Mouse (Mus musculus) lung, embryonic 16.5 days (tissue): ENCODE results near the gene 2010300C02Rik. TPM values are rescaled to one million over a fixed set of nuclear protein-coding genes. Genes with fewer than 3 reads are reported as not detected.
"Not testable (repeated sequence)": the region's sequence is repeated elsewhere in the genome, so short reads cannot be mapped to it uniquely, and the experiment has no call there.

Source experiments
- ATAC-seq: fragments of 200-750 bp; cut with Nextera tagmentation; 2 replicates; pipeline ENCODE4 v1.8.0; 2017; ENCODE audit warnings: low read depth, mild to moderate bottlenecking, moderate library complexity
- H3K27ac ChIP-seq: fragments of 300-500 bp; sonication (generic); 2 replicates; pipeline ENCODE4 v1.5.1; 2014; ENCODE audit warnings: mild to moderate bottlenecking, control low read depth, low read length
- H3K27me3 ChIP-seq: fragments of 300-500 bp; sonication (generic); 2 replicates; pipeline ENCODE4 v1.6.1; 2014; ENCODE audit warnings: low read depth, low read length, mixed read lengths; ENCODE audit not compliant: control insufficient read depth, insufficient read depth
- H3K36me3 ChIP-seq: fragments of 300-500 bp; sonication (generic); 2 replicates; pipeline ENCODE4 v1.6.1; 2014; ENCODE audit warnings: low read length; ENCODE audit not compliant: control insufficient read depth, insufficient read depth
- H3K4me1 ChIP-seq: fragments of 300-500 bp; sonication (generic); replicated peaks from 2 replicates; pipeline ENCODE4 v1.6.1; 2014; ENCODE audit warnings: low read length, mixed read lengths; ENCODE audit not compliant: control insufficient read depth, insufficient read depth
- H3K4me2 ChIP-seq: fragments of 300-500 bp; sonication (generic); 2 replicates; pipeline ENCODE4 v1.6.1; 2014; ENCODE audit warnings: low read depth, low read length, control low read depth
- H3K4me3 ChIP-seq: fragments of 300-500 bp; sonication (generic); 2 replicates; pipeline ENCODE4 v1.5.1; 2014; ENCODE audit warnings: mild to moderate bottlenecking, low read length, control low read depth
- H3K9ac ChIP-seq: fragments of 300-500 bp; sonication (generic); 2 replicates; pipeline ENCODE4 v1.6.1; 2014; ENCODE audit warnings: low read length, control low read depth
- H3K9me3 ChIP-seq: fragments of 300-500 bp; sonication (generic); 2 replicates; pipeline ENCODE4 v1.6.1; 2016; ENCODE audit warnings: low read length; ENCODE audit not compliant: control insufficient read depth
- WGBS: fragments of 180-500 bp; shearing (Covaris S2); extraction: QIAGEN DNeasy Blood & Tissue Kit; methylation state at CpG from one replicate; pipeline ENCODE4 v1.1.7; 2014; 5-methylcytosine and 5-hydroxymethylcytosine counted together
- polyA plus RNA-seq: library from polyadenylated mRNA; unstranded; fragments of >200 nt; fragmentation: Nextera tagmentation; extraction: Ambion mirVana; gene quantifications from 2 replicates; pipeline ENCODE4 v1.2.1, GENCODE M21; 2015

The 2010300C02Rik gene
- polyA plus RNA-seq, 1 experiment from 2014 or later = 13.0 TPM

GRCm38 (mm10) chr1:37594812-37595211 lies 125.1 kb downstream of the 2010300C02Rik start:
- not testable (repeated sequence) for ATAC-seq, H3K4me2 ChIP-seq, H3K4me1 ChIP-seq, H3K27me3 ChIP-seq, H3K27ac ChIP-seq, H3K4me3 ChIP-seq, H3K9me3 ChIP-seq, H3K9ac ChIP-seq, H3K36me3 ChIP-seq
- WGBS = 49% methylated on average over 3 of the region's 3 CpGs

GRCm38 (mm10) chr1:37585809-37586480 lies 133.9 kb downstream of the 2010300C02Rik start:
- Histone ChIP-seq H3K27me3 (no peaks in the 10 kb centered on the region), H3K36me3 (no peaks in the 10 kb centered on the region), H3K27ac (no peak overlapping the region), H3K4me2 (no peak overlapping the region), H3K9ac (no peak overlapping the region), H3K4me1 (0 out of 2 replicates have a peak, but pooled peaks cover 9% of the 10 kb centered on the region), H3K4me3 (no peak overlapping the region), H3K9me3 (no peaks in the 10 kb centered on the region)
- ATAC-seq = peak; percentile 36
- WGBS = 77% methylated on average over 13 of the region's 13 CpGs

GRCm38 (mm10) chr1:37583795-37584464 lies 136.0 kb downstream of the 2010300C02Rik start:
- 25% methylated on average over 9 of the region's 9 CpGs for WGBS
- H3K4me2 ChIP-seq = peak overlapping the region; percentile 4; the same call in 1 of the 2 replicates
- H3K27me3 ChIP-seq = no peaks in the 10 kb centered on the region

GRCm38 (mm10) chr1:37583167-37583566 lies 136.7 kb downstream of the 2010300C02Rik start:
- Histone ChIP-seq H3K4me2 (no peak overlapping the region), H3K9me3 (no peaks in the 10 kb centered on the region), H3K9ac (no peak overlapping the region), H3K36me3 (no peaks in the 10 kb centered on the region), H3K27ac (no peak overlapping the region), H3K27me3 (no peaks in the 10 kb centered on the region), H3K4me1 (0 out of 2 replicates have a peak, but pooled peaks cover 9% of the 10 kb centered on the region), H3K4me3 (no peak overlapping the region)
- 83% methylated on average over 8 of the region's 8 CpGs for WGBS
- 0 out of 2 replicates have a peak, but pooled peaks have one; percentile 12 for ATAC-seq

More at GRCm38 (mm10) chr1:37583795-37584464, 136.0 kb downstream of the 2010300C02Rik start:
- Histone ChIP-seq H3K9me3 (no peaks in the 10 kb centered on the region), H3K4me1 (0 out of 2 replicates have a peak, but pooled peaks cover 9% of the 10 kb centered on the region), H3K9ac (no peak overlapping the region), H3K27ac (no peak overlapping the region), H3K4me3 (no peak overlapping the region), H3K36me3 (no peaks in the 10 kb centered on the region)
- no peak for ATAC-seq

GRCm38 (mm10) chr1:37579686-37580085 lies 140.2 kb downstream of the 2010300C02Rik start:
- Histone ChIP-seq H3K9me3 (no peaks in the 10 kb centered on the region), H3K4me3 (no peak overlapping the region), H3K27me3 (no peaks in the 10 kb centered on the region), H3K27ac (no peak overlapping the region), H3K4me1 (0 out of 2 replicates have a peak, but pooled peaks cover 9% of the 10 kb centered on the region), H3K4me2 (no peak overlapping the region), H3K36me3 (no peaks in the 10 kb centered on the region), H3K9ac (no peak overlapping the region)
- 91% methylated on average over 13 of the region's 13 CpGs for WGBS
- no peak for ATAC-seq

- no peak for ATAC-seq
- WGBS = 48% methylated on average over 10 of the region's 10 CpGs
- no peak overlapping the region for H3K4me2 ChIP-seq
These were observed 147.2 kb downstream of the 2010300C02Rik start for GRCm38 (mm10) chr1:37572528-37573272.

GRCm38 (mm10) chr1:37568379-37568778 lies 151.5 kb downstream of the 2010300C02Rik start:
- no peak for ATAC-seq
- 82% methylated on average over 1 of the region's 1 CpGs for WGBS
- no peak overlapping the region for H3K9ac ChIP-seq

More at GRCm38 (mm10) chr1:37572528-37573272, 147.2 kb downstream of the 2010300C02Rik start:
- no peak overlapping the region for H3K9ac ChIP-seq
- H3K27me3 ChIP-seq = no peaks in the 10 kb centered on the region
- H3K36me3 ChIP-seq = no peaks in the 10 kb centered on the region
- no peaks in the 10 kb centered on the region for H3K9me3 ChIP-seq
- no peaks in the 10 kb centered on the region for H3K4me1 ChIP-seq
- H3K4me3 ChIP-seq = no peak overlapping the region
- no peak overlapping the region for H3K27ac ChIP-seq

GRCm38 (mm10) chr1:37566754-37567153 lies 153.1 kb downstream of the 2010300C02Rik start:
- Histone ChIP-seq H3K9me3 (no peaks in the 10 kb centered on the region), H3K27ac (no peak overlapping the region), H3K36me3 (no peaks in the 10 kb centered on the region), H3K4me3 (no peak overlapping the region), H3K27me3 (no peaks in the 10 kb centered on the region), H3K9ac (no peak overlapping the region), H3K4me1 (no peaks in the 10 kb centered on the region), H3K4me2 (no peak overlapping the region)
- 61% methylated on average over 4 of the region's 4 CpGs for WGBS
- ATAC-seq = no peak

More at GRCm38 (mm10) chr1:37568379-37568778, 151.5 kb downstream of the 2010300C02Rik start:
- H3K4me2 ChIP-seq = no peak overlapping the region
- H3K36me3 ChIP-seq = no peaks in the 10 kb centered on the region
- no peak overlapping the region for H3K27ac ChIP-seq
- no peak overlapping the region for H3K4me3 ChIP-seq
- no peaks in the 10 kb centered on the region for H3K27me3 ChIP-seq
- no peaks in the 10 kb centered on the region for H3K4me1 ChIP-seq
- H3K9me3 ChIP-seq = no peaks in the 10 kb centered on the region

GRCm38 (mm10) chr1:37566344-37566743 lies 153.5 kb downstream of the 2010300C02Rik start:
- WGBS = 66% methylated on average over 2 of the region's 2 CpGs
- no peaks in the 10 kb centered on the region for H3K9me3 ChIP-seq
- no peak overlapping the region for H3K9ac ChIP-seq
- no peaks in the 10 kb centered on the region for H3K27me3 ChIP-seq
- H3K36me3 ChIP-seq = no peaks in the 10 kb centered on the region
- no peak overlapping the region for H3K4me3 ChIP-seq
- no peak for ATAC-seq
- no peak overlapping the region for H3K4me2 ChIP-seq
- no peak overlapping the region for H3K27ac ChIP-seq
- H3K4me1 ChIP-seq = no peaks in the 10 kb centered on the region
